Mouse (Mus musculus) hindbrain, postnatal 0 days (tissue): ENCODE measurements around the gene Lrfn2. TPM values are rescaled to one million over a fixed set of nuclear protein-coding genes. Genes with fewer than 3 reads are reported as not detected.

Experiments
- ATAC-seq: fragments of 200-750 bp; cut with Nextera tagmentation; 2 replicates; pipeline ENCODE4 v1.8.0; 2017; ENCODE audit warnings: mild to moderate bottlenecking, moderate TSS enrichment, moderate library complexity
- DNase-seq: peaks from one replicate; pipeline ENCODE4 v3.0.0-alpha.2; 2015; ENCODE audit warnings: low spot score
- H3K27ac ChIP-seq: fragments of 300-500 bp; sonication (generic); 2 replicates; pipeline ENCODE4 v1.5.1; 2014; ENCODE audit warnings: mild to moderate bottlenecking
- H3K27me3 ChIP-seq: fragments of 300-500 bp; sonication (generic); 2 replicates; pipeline ENCODE4 v1.6.1; 2014; ENCODE audit warnings: low read length, mixed read lengths; ENCODE audit not compliant: insufficient read depth
- H3K36me3 ChIP-seq: fragments of 300-500 bp; sonication (generic); 2 replicates; pipeline ENCODE4 v1.6.1; 2014; ENCODE audit warnings: low read length, mixed read lengths; ENCODE audit not compliant: insufficient read depth
- H3K4me1 ChIP-seq: fragments of 300-500 bp; sonication (generic); 2 replicates; pipeline ENCODE4 v1.6.1; 2014; ENCODE audit warnings: antibody characterized with exemption, low read length, mixed read lengths; ENCODE audit not compliant: insufficient read depth
- H3K4me2 ChIP-seq: fragments of 300-500 bp; sonication (generic); 2 replicates; pipeline ENCODE4 v1.6.1; 2014; ENCODE audit warnings: low read depth, mild to moderate bottlenecking, low read length, moderate library complexity, mixed read lengths
- H3K4me3 ChIP-seq: fragments of 300-500 bp; sonication (generic); 2 replicates; pipeline ENCODE4 v1.5.1; 2014; ENCODE audit warnings: low read length
- H3K9ac ChIP-seq: fragments of 300-500 bp; sonication (generic); replicated peaks from 2 replicates; pipeline ENCODE4 v1.6.1; 2014; ENCODE audit warnings: mild to moderate bottlenecking, low read length, moderate library complexity, mixed read lengths
- H3K9me3 ChIP-seq: fragments of 300-500 bp; sonication (generic); 2 replicates; pipeline ENCODE4 v1.6.1; 2016; ENCODE audit warnings: low read length, mixed read lengths
- CTCF ChIP-seq: IDR thresholded peaks from 2 replicates; pipeline ENCODE4 v1.5.1; 2016; ENCODE audit warnings: antibody characterized with exemption, control low read depth, low read depth
- WGBS: fragments of 180-500 bp; shearing (Covaris S2); extraction: QIAGEN DNeasy Blood & Tissue Kit; methylation state at CpG from one replicate; pipeline ENCODE4 v1.1.7; 2014; 5-methylcytosine and 5-hydroxymethylcytosine counted together
- microRNA-seq, 2 experiments: library from miRNA; unstranded; fragments of <30 nt; microRNA quantifications; one replicate each; pipeline ENCODE4; 2016
- polyA plus RNA-seq: library from polyadenylated mRNA; unstranded; fragments of >200 nt; fragmentation: Nextera tagmentation; extraction: Ambion mirVana; gene quantifications from 2 replicates; pipeline ENCODE4 v1.2.1, GENCODE M21; 2015
- total RNA-seq: library from RNA; depleted of rRNA; stranded (reverse); fragments of >200 nt; gene quantifications from 2 replicates; pipeline ENCODE4 v1.2.3, GENCODE M21; 2014

Lrfn2 gene
- total and polyA plus RNA-seq, 2 experiments from 2014 or later, result 11.9 to 28.3 TPM

DNA sequence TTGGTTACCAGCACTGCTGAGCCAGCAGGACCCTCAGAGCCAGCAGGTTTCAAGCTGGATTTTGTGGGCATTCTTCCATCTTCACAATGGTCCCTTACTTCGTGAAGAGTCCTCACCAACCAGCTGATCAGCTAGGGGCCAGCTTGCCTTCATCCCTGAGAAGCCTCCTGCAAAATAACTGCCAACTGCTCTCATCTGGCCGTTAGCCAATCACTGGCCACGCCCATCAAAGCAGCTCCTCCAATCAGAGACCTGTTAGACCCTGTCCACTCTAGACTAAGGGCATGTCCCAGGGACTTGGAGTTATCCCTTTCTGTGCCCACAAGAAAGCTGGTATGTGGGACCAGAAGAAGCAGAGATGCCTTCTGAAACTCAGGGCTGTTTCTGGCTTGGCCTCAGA lies 181.2 kb downstream of the Lrfn2 start:
- no peaks in the 10 kb centered on the region for H3K36me3 ChIP-seq
- 45% methylated on average over 3 of the region's 3 CpGs for WGBS
- H3K4me2 ChIP-seq, result no peak overlapping the region
- H3K9ac ChIP-seq, result no peak overlapping the region
- H3K4me1 ChIP-seq, result no peaks in the 10 kb centered on the region
- no peaks in the 10 kb centered on the region for H3K27me3 ChIP-seq
- ATAC-seq (peak; percentile 29; the same call in 1 of the 2 replicates), DNase-seq (peak; percentile 5)
- no peak overlapping the region for H3K27ac ChIP-seq
- H3K4me3 ChIP-seq, result no peak overlapping the region
- H3K9me3 ChIP-seq, result no peaks in the 10 kb centered on the region
- no peak for TF ChIP-seq CTCF

DNA sequence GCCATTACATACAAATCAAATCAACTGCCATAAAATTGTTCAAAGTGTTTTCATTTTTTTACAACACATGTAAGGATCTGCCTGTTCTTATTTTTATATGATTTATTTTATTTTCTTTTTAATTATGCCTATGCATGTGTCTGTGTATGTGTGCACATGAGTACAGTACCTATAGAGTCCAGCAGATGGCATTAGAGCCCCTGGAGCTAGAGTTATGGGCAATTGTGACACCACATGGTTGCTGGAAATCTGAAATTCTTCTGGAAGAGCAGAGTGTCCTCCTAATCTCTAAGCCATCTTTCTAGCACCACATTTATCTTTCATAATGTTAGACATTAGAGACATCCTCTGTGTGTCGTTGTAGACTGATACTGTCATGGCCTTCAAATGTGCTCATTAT lies 192.0 kb downstream of the Lrfn2 start:
- Histone ChIP-seq H3K4me1 (no peaks in the 10 kb centered on the region), H3K36me3 (no peaks in the 10 kb centered on the region), H3K4me2 (no peak overlapping the region), H3K9me3 (no peaks in the 10 kb centered on the region), H3K4me3 (no peak overlapping the region), H3K27ac (no peak overlapping the region), H3K9ac (no peak overlapping the region), H3K27me3 (no peaks in the 10 kb centered on the region)
- DNase-seq, result no peak
- no peak; the same call in 1 of the 2 replicates for TF ChIP-seq CTCF
- WGBS, result 94% methylated on average over 1 of the region's 1 CpGs
- no peak for ATAC-seq

DNA sequence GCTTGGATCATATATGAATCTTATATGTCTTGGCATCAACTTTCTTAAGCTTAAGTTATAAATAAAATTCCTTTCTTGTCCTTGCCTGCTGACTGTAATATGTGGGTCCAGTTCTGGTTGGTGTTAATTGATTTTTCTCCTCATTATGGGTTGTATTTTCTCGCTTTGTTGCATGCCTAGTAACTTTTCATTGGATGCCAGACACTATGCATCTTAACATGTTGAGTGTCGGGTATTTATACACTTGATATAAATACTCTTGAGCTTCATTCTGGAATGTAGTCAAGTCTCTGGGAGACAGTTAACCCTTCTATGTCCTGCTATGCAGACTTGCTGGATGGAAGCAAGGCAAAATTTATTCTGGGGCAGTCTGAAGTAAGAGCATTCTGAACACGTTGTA lies 192.5 kb downstream of the Lrfn2 start:
- H3K27me3 ChIP-seq, result no peaks in the 10 kb centered on the region
- H3K4me3 ChIP-seq, result no peak overlapping the region
- DNase-seq (no peak), ATAC-seq (no peak)
- no peak for TF ChIP-seq CTCF
- no peaks in the 10 kb centered on the region for H3K4me1 ChIP-seq
- WGBS, result 75% methylated on average over 3 of the region's 3 CpGs
- H3K9me3 ChIP-seq, result no peaks in the 10 kb centered on the region
- H3K27ac ChIP-seq, result no peak overlapping the region
- no peak overlapping the region for H3K9ac ChIP-seq
- H3K36me3 ChIP-seq, result no peaks in the 10 kb centered on the region
- H3K4me2 ChIP-seq, result no peak overlapping the region

Small RNA genes lying within 50 kb of the gene (microRNA-seq; reads per million reads assigned to microRNA genes)
- 0 reads per million in 2 experiments for gene Gm44304
